Mouse (Mus musculus) CH12.LX (cell line): Measurements from ENCODE around the gene Hcrtr1. TPM values are rescaled to one million over a fixed set of nuclear protein-coding genes. Genes with fewer than 3 reads are reported as not detected.

Experiments used
- DNase-seq: peaks from one replicate; pipeline ENCODE4 v3.0.0-alpha.2; 2013; ENCODE audit errors: extremely low read depth
- H3K27ac ChIP-seq: 2 replicates; pipeline ENCODE4 v1.5.1; 2012; ENCODE audit warnings: low read depth, mild to moderate bottlenecking, control low read depth, moderate library complexity; ENCODE audit not compliant: insufficient read depth
- H3K27me3 ChIP-seq: replicated peaks from 2 replicates; pipeline ENCODE3; 2012; ENCODE audit warnings: inconsistent platforms
- H3K36me3 ChIP-seq, 2 experiments: replicated peaks in 1 of 2; 2 replicates each; pipeline versions ENCODE3 to v1.6.1; 2012; ENCODE audit warnings: inconsistent platforms in 1 of 2, low read length in 1 of 2, mild to moderate bottlenecking in 1 of 2, mixed read lengths in 1 of 2, moderate library complexity in 1 of 2; ENCODE audit not compliant: control insufficient read depth in 1 of 2, insufficient read depth in 1 of 2
- H3K4me1 ChIP-seq, 2 experiments: 2 replicates each; pipeline ENCODE4 v1.6.1; 2012; ENCODE audit warnings: inconsistent platforms in 1 of 2, moderate library complexity in 1 of 2; ENCODE audit not compliant: insufficient read depth in 2 of 2, control insufficient read depth in 1 of 2
- H3K4me2 ChIP-seq: 2 replicates; pipeline ENCODE4 v1.6.1; 2012; ENCODE audit warnings: low read depth, mild to moderate bottlenecking, control low read depth; ENCODE audit not compliant: poor library complexity, insufficient read depth, severe bottlenecking
- H3K4me3 ChIP-seq, 3 experiments: fragments of 150-350 bp in 1 of 3; sonication (generic) in 1 of 3; replicated peaks in 1 of 3; 2 replicates each; pipeline versions ENCODE3 to v1.5.1; 2011 to 2012; ENCODE audit warnings: low read depth in 2 of 3, low read length in 2 of 3, mild to moderate bottlenecking in 2 of 3, moderate library complexity in 2 of 3, control low read depth in 1 of 3, improper control_type of control experiment in 1 of 3, inconsistent platforms in 1 of 3, mixed read lengths in 1 of 3; ENCODE audit not compliant: poor library complexity in 1 of 3
- H3K79me2 ChIP-seq: replicated peaks from 2 replicates; pipeline ENCODE4 v1.6.1; 2012; ENCODE audit warnings: mild to moderate bottlenecking, moderate library complexity; ENCODE audit not compliant: control insufficient read depth, poor library complexity, insufficient read depth, severe bottlenecking; ENCODE audit errors: extremely low read depth
- H3K9ac ChIP-seq: 2 replicates; pipeline ENCODE4 v1.6.1; 2012; ENCODE audit warnings: low read depth, mild to moderate bottlenecking, control low read depth, moderate library complexity; ENCODE audit not compliant: insufficient read depth
- H3K9me3 ChIP-seq: replicated peaks from 2 replicates; pipeline ENCODE3; 2012; ENCODE audit warnings: low read length, inconsistent platforms, mixed read lengths
- CHD2 ChIP-seq: IDR thresholded peaks from 2 replicates; pipeline ENCODE4 v1.6.1; 2011; ENCODE audit warnings: low read length, improper control_type of control experiment
- CTCF ChIP-seq, 2 experiments: IDR thresholded peaks in 1 of 2; conservative IDR thresholded peaks in 1 of 2; 2 replicates each; pipeline ENCODE4 v1.5.1; 2011 to 2012; ENCODE audit warnings: low read depth in 2 of 2, low read length in 2 of 2, improper control_type of control experiment in 1 of 2, inconsistent platforms in 1 of 2, mild to moderate bottlenecking in 1 of 2, moderate library complexity in 1 of 2
- E2F4 ChIP-seq: IDR thresholded peaks from 2 replicates; pipeline ENCODE4 v1.6.1; 2011; ENCODE audit warnings: low read depth, low read length, improper control_type of control experiment; ENCODE audit not compliant: insufficient replicate concordance
- EP300 ChIP-seq: IDR thresholded peaks from 2 replicates; pipeline ENCODE4 v1.6.1; 2011; ENCODE audit warnings: low read length, improper control_type of control experiment
- ETS1 ChIP-seq: conservative IDR thresholded peaks from 2 replicates; pipeline ENCODE4 v1.6.1; 2012; ENCODE audit warnings: low read depth, mild to moderate bottlenecking, inconsistent platforms, low read length, improper control_type of control experiment, moderate library complexity
- GABPA ChIP-seq: IDR thresholded peaks from 2 replicates; pipeline ENCODE4 v1.6.1; 2012; ENCODE audit warnings: low read depth, low read length, improper control_type of control experiment, inconsistent platforms; ENCODE audit not compliant: insufficient replicate concordance
- HCFC1 ChIP-seq: IDR thresholded peaks from 2 replicates; pipeline ENCODE4 v1.6.1; 2012; ENCODE audit warnings: low read depth, mild to moderate bottlenecking, inconsistent platforms, low read length, improper control_type of control experiment
- IRF4 ChIP-seq: IDR thresholded peaks from 2 replicates; pipeline ENCODE4 v1.6.1; 2014; ENCODE audit warnings: low read depth, mild to moderate bottlenecking, inconsistent platforms, low read length, improper control_type of control experiment
- JUND ChIP-seq: conservative IDR thresholded peaks from 2 replicates; pipeline ENCODE4 v1.6.1; 2011; ENCODE audit warnings: low read depth, low read length, improper control_type of control experiment
- MAZ ChIP-seq: IDR thresholded peaks from 2 replicates; pipeline ENCODE4 v1.6.1; 2012; ENCODE audit warnings: low read depth, mild to moderate bottlenecking, inconsistent platforms, low read length, improper control_type of control experiment, moderate library complexity
- MXI1 ChIP-seq: IDR thresholded peaks from 2 replicates; pipeline ENCODE4 v1.6.1; 2011; ENCODE audit warnings: mild to moderate bottlenecking, low read depth, low read length, improper control_type of control experiment
- MYC ChIP-seq: IDR thresholded peaks from 2 replicates; pipeline ENCODE4 v1.6.1; 2011; ENCODE audit warnings: low read depth, mild to moderate bottlenecking, improper control_type of control experiment, low read length
- PAX5 ChIP-seq: IDR thresholded peaks from 2 replicates; pipeline ENCODE4 v1.6.1; 2012; ENCODE audit warnings: low read length, inconsistent platforms, mixed read lengths
- POLR2A ChIP-seq: IDR thresholded peaks from 2 replicates; pipeline ENCODE4 v1.6.1; 2011; ENCODE audit warnings: low read depth, mild to moderate bottlenecking, improper control_type of control experiment, low read length
- POLR2AphosphoS2 ChIP-seq: IDR thresholded peaks from 2 replicates; pipeline ENCODE4 v1.6.1; 2011; ENCODE audit warnings: low read depth, low read length, improper control_type of control experiment
- RCOR1 ChIP-seq: conservative IDR thresholded peaks from 2 replicates; pipeline ENCODE4 v1.6.1; 2012; ENCODE audit warnings: low read depth, mild to moderate bottlenecking, inconsistent platforms, low read length, improper control_type of control experiment
- TBP ChIP-seq: conservative IDR thresholded peaks from 2 replicates; pipeline ENCODE4 v1.6.1; 2011; ENCODE audit warnings: low read depth, low read length, improper control_type of control experiment
- USF1 ChIP-seq: IDR thresholded peaks from 2 replicates; pipeline ENCODE4 v1.6.1; 2014; ENCODE audit warnings: low read depth, mild to moderate bottlenecking, inconsistent platforms, low read length, improper control_type of control experiment
- USF2 ChIP-seq: conservative IDR thresholded peaks from 2 replicates; pipeline ENCODE4 v1.6.1; 2011; ENCODE audit warnings: low read depth, low read length, improper control_type of control experiment
- ZNF384 ChIP-seq: IDR thresholded peaks from 2 replicates; pipeline ENCODE4 v1.6.1; 2012; ENCODE audit warnings: low read depth, low read length, improper control_type of control experiment, inconsistent platforms
- dilution Hi-C: fragments of 300-500 bp; cut with MboI; formaldehyde crosslinking; loops from 2 replicates; pipeline ENCODE4 v1.14.3; 2020; ENCODE audit warnings: low sequenced_read_pairs; ENCODE audit not compliant: extremely low pct_unique_long_range_greater_than_20kb, extremely low pct_ligation_motif_present
- in situ Hi-C: fragments of 300-500 bp; cut with MboI; formaldehyde crosslinking; loops from 3 replicates; pipeline ENCODE4 v1.14.3; 2019; ENCODE audit warnings: low sequenced_read_pairs, low pct_ligation_motif_present, low pct_unique_long_range_greater_than_20kb, mixed read lengths
- polyA plus RNA-seq: library from polyadenylated mRNA; unstranded; fragments of >175 nt; gene quantifications from 2 replicates; pipeline ENCODE4 v1.2.1, GENCODE M21; 2012; ENCODE audit warnings: low read depth; ENCODE audit not compliant: insufficient read length
- total RNA-seq, 2 experiments: library from RNA; depleted of rRNA; stranded (reverse); fragments of 300-350 nt in 1 of 2; fragments of >200 nt in 1 of 2; gene quantifications; 2 replicates each; pipeline ENCODE4 v1.2.3; 2012 to 2014

The Hcrtr1 gene
- total and polyA plus RNA-seq, 3 experiments = not detected

DNA sequence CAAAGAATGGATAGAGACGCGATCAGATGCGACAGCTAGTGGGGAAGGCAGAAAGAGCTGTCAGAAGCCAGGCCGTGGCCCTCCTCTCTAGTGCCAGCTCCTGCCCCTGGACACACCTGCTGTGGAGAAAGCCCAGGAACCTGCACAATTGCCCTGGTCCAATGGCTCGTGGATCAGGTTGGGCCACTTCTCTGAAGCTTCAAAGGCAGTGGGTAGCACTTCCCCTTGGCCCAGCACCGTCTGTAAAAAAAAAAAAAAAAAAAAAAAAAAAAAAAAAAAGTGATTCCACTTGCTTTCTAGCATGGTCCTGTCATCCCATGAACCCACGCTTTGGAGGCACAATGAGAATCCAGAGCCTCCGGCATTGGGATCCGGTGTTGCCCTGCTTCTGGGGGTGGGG is 28.7 kb upstream of the Hcrtr1 start:
- H3K4me2 ChIP-seq = no peak overlapping the region
- dilution Hi-C loops = no loop called here
- in situ Hi-C loops = no loop called here
- H3K4me1 ChIP-seq = peaks cover 6 to 8% of the 10 kb centered on the region in 2 experiments
- DNase-seq = no peak
- peaks cover 93% of the 10 kb centered on the region for H3K27me3 ChIP-seq
- H3K9me3 ChIP-seq = no peaks in the 10 kb centered on the region
- no peak overlapping the region for H3K9ac ChIP-seq
- TF ChIP-seq HCFC1 (no peak), USF2 (no peak), GABPA (no peak), ETS1 (no peak), JUND (no peak), USF1 (no peak), ZNF384 (peak; percentile 57), IRF4 (no peak)
- no peak overlapping the region for H3K4me3 ChIP-seq
- H3K27ac ChIP-seq = no peak overlapping the region
- no peaks in the 10 kb centered on the region for H3K36me3 ChIP-seq
- H3K79me2 ChIP-seq = no peaks in the 10 kb centered on the region

DNA sequence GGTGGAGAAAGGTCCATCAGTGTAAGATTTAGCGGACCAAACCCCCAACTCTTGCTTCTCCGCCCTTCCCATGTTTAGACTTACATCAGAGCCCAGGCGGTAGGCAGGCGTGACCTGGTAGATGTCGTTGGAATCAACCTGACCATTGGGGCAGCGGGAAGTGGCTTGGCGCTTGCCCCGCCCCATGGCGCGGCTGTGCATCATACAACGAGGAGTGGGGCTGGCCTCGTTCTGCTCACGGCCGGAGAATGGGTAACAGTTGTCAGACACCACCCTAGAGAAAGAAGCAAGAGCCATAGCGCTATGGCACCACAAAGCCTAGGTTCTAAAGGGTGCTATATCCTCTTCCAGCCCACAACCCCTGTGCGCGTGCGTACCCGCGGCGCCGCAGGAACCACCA is 28.2 kb upstream of the Hcrtr1 start:
- no peak overlapping the region for H3K4me2 ChIP-seq
- peaks cover 93% of the 10 kb centered on the region for H3K27me3 ChIP-seq
- H3K79me2 ChIP-seq = no peaks in the 10 kb centered on the region
- dilution Hi-C loops = no loop called here
- H3K36me3 ChIP-seq = no peaks in the 10 kb centered on the region
- no peak overlapping the region for H3K9ac ChIP-seq
- no peak for DNase-seq
- no peaks in the 10 kb centered on the region for H3K9me3 ChIP-seq
- in situ Hi-C loops = no loop called here
- peaks cover 6 to 8% of the 10 kb centered on the region in 2 experiments for H3K4me1 ChIP-seq
- H3K4me3 ChIP-seq = no peak overlapping the region
- no peak overlapping the region for H3K27ac ChIP-seq
- TF ChIP-seq PAX5 (no peak), CTCF (conservative IDR thresholded peaks at IDR 0.05 in 1 of 2, IDR thresholded peaks at IDR 0.05 in 1 of 2; ENCODE audit: low read depth in 2 of 2, low read length in 2 of 2) (no peak), MAZ (no peak)

DNA sequence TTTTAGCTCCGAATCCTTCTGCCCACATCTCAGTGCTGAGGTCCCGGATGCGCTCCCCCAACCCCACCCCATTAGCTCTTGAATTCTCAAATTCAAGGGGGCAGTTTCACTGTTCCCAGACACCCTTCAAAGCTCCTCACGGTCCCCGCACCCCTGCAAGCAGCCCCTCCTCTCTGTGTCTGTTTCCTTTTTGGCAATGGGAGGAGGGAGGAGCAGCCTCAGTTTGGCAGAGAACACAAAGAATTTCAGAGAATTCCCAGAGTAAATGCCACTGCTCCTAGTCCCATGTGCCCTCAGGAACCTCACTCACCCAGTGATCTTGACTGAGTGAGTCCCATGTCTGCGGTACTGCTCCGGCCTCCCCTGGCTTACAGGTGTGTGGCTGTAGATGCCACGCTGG is 27.4 kb upstream of the Hcrtr1 start:
- no peaks in the 10 kb centered on the region for H3K9me3 ChIP-seq
- H3K27ac ChIP-seq = no peak overlapping the region
- no peaks in the 10 kb centered on the region for H3K36me3 ChIP-seq
- peaks cover 6 to 8% of the 10 kb centered on the region in 2 experiments for H3K4me1 ChIP-seq
- dilution Hi-C loops = no loop called here
- no peak for DNase-seq
- no peaks in the 10 kb centered on the region for H3K79me2 ChIP-seq
- no peak overlapping the region for H3K4me3 ChIP-seq
- H3K27me3 ChIP-seq = peaks cover 92% of the 10 kb centered on the region
- H3K9ac ChIP-seq = no peak overlapping the region
- H3K4me2 ChIP-seq = no peak overlapping the region
- in situ Hi-C loops = no loop called here
- TF ChIP-seq MXI1 (no peak), EP300 (no peak), E2F4 (no peak), TBP (no peak), PAX5 (no peak), RCOR1 (no peak), MYC (no peak), CHD2 (no peak), POLR2A (no peak), POLR2AphosphoS2 (no peak), JUND (no peak)
